Mouse (Mus musculus): Measurements from ENCODE around the gene Ethe1.

GRCm38 (mm10) chr7:24586828-24587227, 515 bp upstream of the Ethe1 start:
- TF ChIP-seq POLR2A (IDR thresholded peaks at IDR 0.05; ENCODE audit: low read depth, low read length) (no peak), CTCF (conservative IDR thresholded peaks at IDR 0.05; ENCODE audit: insufficient read depth, insufficient read length, low read depth, low read length) (no peak)

Data from kidney, adult 2 months (tissue).